Mouse (Mus musculus): Measurements from ENCODE around the gene Kpna3.
"Not testable (repeated sequence)": the region's sequence is repeated elsewhere in the genome, so short reads cannot be mapped to it uniquely, and the experiment has no call there.

Gene Kpna3

GRCm38 (mm10) chr14:61439661-61440559 is at the start of gene Kpna3:
Gene Kpna3, minus strand, starts transcription at chr14:61439874.
- DNase-seq (ENCODE audit: low read depth in 2 of 2, low spot score in 2 of 2) = peak; percentile 93 to 94

- no peak for DNase-seq (ENCODE audit: low read depth in 2 of 2, low spot score in 2 of 2)
Measured at GRCm38 (mm10) chr14:61460365-61460764, 20.7 kb upstream of the Kpna3 start.

GRCm38 (mm10) chr14:61457468-61457867 is 17.8 kb upstream of the Kpna3 start:
- DNase-seq (ENCODE audit: low read depth in 2 of 2, low spot score in 2 of 2) = no peak

- DNase-seq (ENCODE audit: low read depth in 2 of 2, low spot score in 2 of 2) = no peak
Measured at GRCm38 (mm10) chr14:61455571-61455970, 15.9 kb upstream of the Kpna3 start.

- DNase-seq (ENCODE audit: low read depth in 2 of 2, low spot score in 2 of 2) = no peak
Measured at GRCm38 (mm10) chr14:61453032-61453431, 13.4 kb upstream of the Kpna3 start.

GRCm38 (mm10) chr14:61452481-61452880 is 12.8 kb upstream of the Kpna3 start:
- DNase-seq (ENCODE audit: low read depth in 2 of 2, low spot score in 2 of 2) = no peak

- DNase-seq (ENCODE audit: low read depth in 2 of 2, low spot score in 2 of 2) = no peak
Measured at GRCm38 (mm10) chr14:61447775-61448174, 8.1 kb upstream of the Kpna3 start.

- peak; percentile 33 to 46 for DNase-seq (ENCODE audit: low read depth in 2 of 2, low spot score in 2 of 2)
Measured at GRCm38 (mm10) chr14:61439141-61439660, 473 bp downstream of the Kpna3 start.

GRCm38 (mm10) chr14:61438171-61438945 is 1.3 kb downstream of the Kpna3 start:
- DNase-seq (ENCODE audit: low read depth in 2 of 2, low spot score in 2 of 2) = no peak

- no peak for DNase-seq (ENCODE audit: low read depth in 2 of 2, low spot score in 2 of 2)
Measured at GRCm38 (mm10) chr14:61436866-61437265, 2.8 kb downstream of the Kpna3 start.

- DNase-seq (ENCODE audit: low read depth in 2 of 2, low spot score in 2 of 2) = no peak
Measured at GRCm38 (mm10) chr14:61428126-61428787, 11.4 kb downstream of the Kpna3 start.

- DNase-seq (ENCODE audit: low read depth in 2 of 2, low spot score in 2 of 2) = not testable (repeated sequence)
Measured at GRCm38 (mm10) chr14:61427095-61427494, 12.6 kb downstream of the Kpna3 start.

- no peak for DNase-seq (ENCODE audit: low read depth in 2 of 2, low spot score in 2 of 2)
Measured at GRCm38 (mm10) chr14:61425080-61425665, 14.5 kb downstream of the Kpna3 start.

- DNase-seq (ENCODE audit: low read depth in 2 of 2, low spot score in 2 of 2) = no peak
Measured at GRCm38 (mm10) chr14:61415719-61416118, 24.0 kb downstream of the Kpna3 start.

- no peak for DNase-seq (ENCODE audit: low read depth in 2 of 2, low spot score in 2 of 2)
Measured at GRCm38 (mm10) chr14:61415311-61415710, 24.4 kb downstream of the Kpna3 start.

- no peak for DNase-seq (ENCODE audit: low read depth in 2 of 2, low spot score in 2 of 2)
Measured at GRCm38 (mm10) chr14:61414808-61415207, 24.9 kb downstream of the Kpna3 start.

GRCm38 (mm10) chr14:61414199-61414598 is 25.5 kb downstream of the Kpna3 start:
- DNase-seq (ENCODE audit: low read depth in 2 of 2, low spot score in 2 of 2) = no peak

GRCm38 (mm10) chr14:61413686-61414085 is 26.0 kb downstream of the Kpna3 start:
- DNase-seq (ENCODE audit: low read depth in 2 of 2, low spot score in 2 of 2) = no peak

- no peak for DNase-seq (ENCODE audit: low read depth in 2 of 2, low spot score in 2 of 2)
Measured at GRCm38 (mm10) chr14:61410020-61410419, 29.7 kb downstream of the Kpna3 start.

- DNase-seq (ENCODE audit: low read depth in 2 of 2, low spot score in 2 of 2) = no peak
Measured at GRCm38 (mm10) chr14:61407055-61407454, 32.6 kb downstream of the Kpna3 start.

GRCm38 (mm10) chr14:61405761-61406160 is 33.9 kb downstream of the Kpna3 start:
- DNase-seq (ENCODE audit: low read depth in 2 of 2, low spot score in 2 of 2) = no peak
